Mouse (Mus musculus): ENCODE data around the gene Chid1. TPM values are rescaled to one million over a fixed set of nuclear protein-coding genes. Genes with fewer than 3 reads are reported as not detected.

Gene Chid1
- total and polyA plus RNA-seq, 2 experiments, result 24.2 to 45.1 TPM

DNA sequence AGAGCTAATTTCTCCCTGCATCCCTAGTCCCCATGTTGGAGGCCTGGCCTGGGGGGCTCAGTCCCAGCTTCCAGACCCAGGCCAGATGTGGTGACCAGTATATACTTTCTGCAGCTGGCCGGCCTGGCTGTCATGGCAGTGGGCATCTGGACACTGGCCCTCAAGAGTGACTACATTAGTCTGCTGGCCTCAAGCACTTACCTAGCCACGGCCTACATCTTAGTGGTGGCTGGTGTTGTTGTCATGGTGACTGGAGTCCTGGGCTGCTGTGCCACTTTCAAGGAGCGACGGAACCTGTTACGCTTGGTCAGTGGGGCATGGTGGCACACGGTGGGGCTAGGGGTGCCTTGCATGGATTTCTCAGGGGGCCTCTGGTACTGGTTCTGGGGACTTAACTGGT lies 70.3 kb downstream of the Chid1 start:
- no peak for TF ChIP-seq CTCF (IDR thresholded peaks at IDR 0.05; ENCODE audit: low read depth, low read length)
- no peak for TF ChIP-seq POLR2A (IDR thresholded peaks at IDR 0.05; ENCODE audit: extremely low read depth, insufficient read depth, low read length)
- Histone ChIP-seq H3K4me1 (ENCODE audit: control insufficient read depth, insufficient read depth, low read length) (peaks cover 25% of the 10 kb centered on the region), H3K36me3 (ENCODE audit: control insufficient read depth, insufficient read depth, low read length) (peaks cover 8% of the 10 kb centered on the region; the same call in 1 of the 2 replicates), H3K9ac (ENCODE audit: low read depth, low read length) (no peak overlapping the region; the same call in 1 of the 2 replicates), H3K4me3 (ENCODE audit: insufficient read depth, low read depth, low read length) (no peak overlapping the region), H3K27ac (replicated peaks; ENCODE audit: insufficient read depth, low read depth, low read length) (peak overlapping the region; percentile 7; the same call in 1 of the 2 replicates), H3K79me2 (ENCODE audit: control insufficient read depth, insufficient read depth, low read length) (peaks cover 10% of the 10 kb centered on the region; the same call in 1 of the 2 replicates), H3K27me3 (ENCODE audit: control insufficient read depth, insufficient read depth, low read length) (no peaks in the 10 kb centered on the region)
- DNase-seq (ENCODE audit: extremely low read depth, low read depth, low spot score), result no peak
- WGBS, result 92% methylated on average over 6 of the region's 6 CpGs

DNA sequence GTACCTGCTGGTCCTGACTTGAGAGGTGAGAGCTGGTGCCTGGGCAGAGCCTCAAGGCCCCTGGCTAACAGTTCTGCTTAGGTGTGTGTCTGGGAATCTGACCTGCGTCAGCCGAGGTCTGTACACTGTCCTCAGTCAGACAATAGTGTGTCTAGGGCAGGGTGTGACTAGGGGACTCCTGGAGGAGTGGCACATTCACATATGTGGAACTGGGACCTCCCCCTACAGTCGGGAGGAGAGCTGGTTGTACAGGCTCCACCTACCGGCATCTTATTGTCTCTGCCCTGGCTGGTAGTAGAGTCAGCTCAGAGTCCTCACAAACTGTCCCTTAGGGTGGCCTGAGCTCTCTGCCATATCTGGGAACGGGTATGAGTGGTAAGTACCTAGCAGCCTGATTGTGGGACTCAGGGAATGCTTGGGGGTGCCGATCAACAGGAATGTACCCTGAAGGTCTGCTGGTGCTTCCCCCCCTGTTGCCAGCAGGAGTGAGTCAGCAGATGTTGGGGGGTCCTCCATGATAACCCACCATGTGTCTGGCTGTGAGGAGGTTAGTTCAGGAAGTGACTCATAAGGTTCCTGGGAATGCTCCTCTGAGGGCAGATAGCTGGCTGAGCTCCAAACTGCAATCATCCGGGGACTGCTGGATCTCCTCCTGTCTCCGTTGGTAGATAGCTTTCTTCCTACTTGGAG lies 71.0 kb downstream of the Chid1 start:
- TF ChIP-seq CTCF (IDR thresholded peaks at IDR 0.05; ENCODE audit: low read depth, low read length) (peak; percentile 36; the same call in 1 of the 2 replicates), POLR2A (IDR thresholded peaks at IDR 0.05; ENCODE audit: extremely low read depth, insufficient read depth, low read length) (no peak)
- peaks cover 8% of the 10 kb centered on the region; the same call in 1 of the 2 replicates for H3K36me3 ChIP-seq (ENCODE audit: control insufficient read depth, insufficient read depth, low read length)
- H3K4me1 ChIP-seq (ENCODE audit: control insufficient read depth, insufficient read depth, low read length), result peaks cover 20% of the 10 kb centered on the region
- peak; percentile 48 for DNase-seq (ENCODE audit: extremely low read depth, low read depth, low spot score)
- peak overlapping the region; percentile 76 for H3K9ac ChIP-seq (ENCODE audit: low read depth, low read length)
- no peak overlapping the region; the same call in 1 of the 2 replicates for H3K4me3 ChIP-seq (ENCODE audit: insufficient read depth, low read depth, low read length)
- 25% methylated on average over 8 of the region's 8 CpGs for WGBS
- no peaks in the 10 kb centered on the region for H3K27me3 ChIP-seq (ENCODE audit: control insufficient read depth, insufficient read depth, low read length)
- 0 out of 2 replicates have a peak, but pooled peaks cover 6% of the 10 kb centered on the region for H3K79me2 ChIP-seq (ENCODE audit: control insufficient read depth, insufficient read depth, low read length)
- H3K27ac ChIP-seq (replicated peaks; ENCODE audit: insufficient read depth, low read depth, low read length), result peak overlapping the region; percentile 57

DNA sequence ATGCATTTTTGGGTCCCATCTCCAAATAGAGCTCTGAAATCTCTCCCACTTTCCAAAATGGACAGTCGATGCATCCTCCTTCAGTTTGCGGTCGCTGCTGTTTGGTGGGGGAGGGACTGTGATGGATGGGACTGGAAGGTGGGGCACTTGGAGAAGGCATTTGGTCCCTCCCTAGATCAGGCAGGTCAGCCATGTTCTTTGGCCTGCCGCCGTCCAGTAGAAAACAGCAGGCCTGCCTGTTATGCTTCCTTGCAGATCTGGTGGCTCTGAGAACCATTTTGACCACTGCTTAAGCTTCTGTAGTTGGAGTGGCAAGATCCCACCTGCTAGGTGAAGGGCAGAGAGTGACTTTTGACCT lies 71.5 kb downstream of the Chid1 start:
- DNase-seq (ENCODE audit: extremely low read depth, low read depth, low spot score), result no peak

GRCm38 (mm10) chr7:141467230-141468030 lies 72.2 kb downstream of the Chid1 start, which contains the start of gene Cd151:
TSS of gene Cd151 (plus strand) at chr7:141467392.
- TF ChIP-seq CTCF (IDR thresholded peaks at IDR 0.05; ENCODE audit: low read depth, low read length) (no peak), POLR2A (IDR thresholded peaks at IDR 0.05; ENCODE audit: extremely low read depth, insufficient read depth, low read length) (peak; percentile 54)
- Histone ChIP-seq H3K79me2 (ENCODE audit: control insufficient read depth, insufficient read depth, low read length) (0 out of 2 replicates have a peak, but pooled peaks cover 6% of the 10 kb centered on the region), H3K9ac (ENCODE audit: low read depth, low read length) (peak within 1 kb of the TSS; percentile 76), H3K4me1 (ENCODE audit: control insufficient read depth, insufficient read depth, low read length) (peaks cover 15% of the 10 kb centered on the region), H3K36me3 (ENCODE audit: control insufficient read depth, insufficient read depth, low read length) (peaks cover 6% of the 10 kb centered on the region; the same call in 1 of the 2 replicates), H3K4me3 (ENCODE audit: insufficient read depth, low read depth, low read length) (peak within 1 kb of the TSS; percentile 74), H3K27me3 (ENCODE audit: control insufficient read depth, insufficient read depth, low read length) (no peaks in the 10 kb centered on the region), H3K27ac (replicated peaks; ENCODE audit: insufficient read depth, low read depth, low read length) (peak within 1 kb of the TSS; percentile 46)
- WGBS, result under 1% methylated on average over 52 of the region's 52 CpGs
- DNase-seq (ENCODE audit: extremely low read depth, low read depth, low spot score), result peak; percentile 64

More for the DNA sequence above, 71.5 kb downstream of the Chid1 start:
- no peak for TF ChIP-seq CTCF (IDR thresholded peaks at IDR 0.05; ENCODE audit: low read depth, low read length)
- no peak for TF ChIP-seq POLR2A (IDR thresholded peaks at IDR 0.05; ENCODE audit: extremely low read depth, insufficient read depth, low read length)
- Histone ChIP-seq H3K27me3 (ENCODE audit: control insufficient read depth, insufficient read depth, low read length) (no peaks in the 10 kb centered on the region), H3K4me3 (ENCODE audit: insufficient read depth, low read depth, low read length) (peak overlapping the region; percentile 18; the same call in 1 of the 2 replicates), H3K27ac (replicated peaks; ENCODE audit: insufficient read depth, low read depth, low read length) (peak overlapping the region; percentile 46), H3K9ac (ENCODE audit: low read depth, low read length) (peak overlapping the region; percentile 76), H3K4me1 (ENCODE audit: control insufficient read depth, insufficient read depth, low read length) (peaks cover 15% of the 10 kb centered on the region), H3K79me2 (ENCODE audit: control insufficient read depth, insufficient read depth, low read length) (0 out of 2 replicates have a peak, but pooled peaks cover 6% of the 10 kb centered on the region), H3K36me3 (ENCODE audit: control insufficient read depth, insufficient read depth, low read length) (peaks cover 8% of the 10 kb centered on the region; the same call in 1 of the 2 replicates)
- WGBS, result 44% methylated on average over 5 of the region's 5 CpGs

DNA sequence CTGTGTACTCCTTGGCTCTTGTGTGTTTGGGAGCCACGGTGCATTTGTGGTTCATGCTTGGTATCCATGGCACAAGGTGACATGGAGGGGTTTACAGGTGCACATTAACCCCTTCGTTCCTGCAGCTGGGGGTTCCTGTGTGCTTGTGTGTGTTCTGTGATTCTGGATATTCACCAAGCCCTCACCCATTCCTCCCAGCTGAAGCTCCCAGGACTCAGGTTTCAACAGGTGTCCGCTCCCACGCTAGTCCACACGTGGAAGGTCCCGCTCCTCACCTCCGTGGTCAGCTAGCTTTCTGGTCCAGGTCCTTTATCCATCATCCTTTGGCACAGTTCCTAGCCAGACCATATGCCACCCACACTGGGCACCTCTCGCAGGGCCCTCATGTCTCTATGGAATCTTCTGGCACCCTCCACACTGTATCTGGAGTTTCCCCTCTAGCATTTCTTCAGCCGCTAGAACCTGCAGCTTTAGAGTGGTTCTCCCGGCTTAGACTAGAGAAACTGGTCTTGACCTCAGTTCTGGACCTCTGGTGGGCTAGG lies 73.0 kb downstream of the Chid1 start:
- peaks cover 18% of the 10 kb centered on the region for H3K4me1 ChIP-seq (ENCODE audit: control insufficient read depth, insufficient read depth, low read length)
- WGBS, result 68% methylated on average over 10 of the region's 10 CpGs
- H3K27me3 ChIP-seq (ENCODE audit: control insufficient read depth, insufficient read depth, low read length), result no peaks in the 10 kb centered on the region
- peaks cover 3% of the 10 kb centered on the region; the same call in 1 of the 2 replicates for H3K36me3 ChIP-seq (ENCODE audit: control insufficient read depth, insufficient read depth, low read length)
- peak overlapping the region; percentile 25 for H3K9ac ChIP-seq (ENCODE audit: low read depth, low read length)
- DNase-seq (ENCODE audit: extremely low read depth, low read depth, low spot score), result no peak
- no peak overlapping the region for H3K4me3 ChIP-seq (ENCODE audit: insufficient read depth, low read depth, low read length)
- H3K79me2 ChIP-seq (ENCODE audit: control insufficient read depth, insufficient read depth, low read length), result 0 out of 2 replicates have a peak, but pooled peaks cover 6% of the 10 kb centered on the region
- TF ChIP-seq CTCF (IDR thresholded peaks at IDR 0.05; ENCODE audit: low read depth, low read length), result no peak
- no peak for TF ChIP-seq POLR2A (IDR thresholded peaks at IDR 0.05; ENCODE audit: extremely low read depth, insufficient read depth, low read length)
- H3K27ac ChIP-seq (replicated peaks; ENCODE audit: insufficient read depth, low read depth, low read length), result 0 out of 2 replicates have a peak overlapping the region, but pooled peaks have one; percentile 1
